Comparison of ENCODE assay signal across 8 mouse cellular contexts in the genomic region with DNA sequence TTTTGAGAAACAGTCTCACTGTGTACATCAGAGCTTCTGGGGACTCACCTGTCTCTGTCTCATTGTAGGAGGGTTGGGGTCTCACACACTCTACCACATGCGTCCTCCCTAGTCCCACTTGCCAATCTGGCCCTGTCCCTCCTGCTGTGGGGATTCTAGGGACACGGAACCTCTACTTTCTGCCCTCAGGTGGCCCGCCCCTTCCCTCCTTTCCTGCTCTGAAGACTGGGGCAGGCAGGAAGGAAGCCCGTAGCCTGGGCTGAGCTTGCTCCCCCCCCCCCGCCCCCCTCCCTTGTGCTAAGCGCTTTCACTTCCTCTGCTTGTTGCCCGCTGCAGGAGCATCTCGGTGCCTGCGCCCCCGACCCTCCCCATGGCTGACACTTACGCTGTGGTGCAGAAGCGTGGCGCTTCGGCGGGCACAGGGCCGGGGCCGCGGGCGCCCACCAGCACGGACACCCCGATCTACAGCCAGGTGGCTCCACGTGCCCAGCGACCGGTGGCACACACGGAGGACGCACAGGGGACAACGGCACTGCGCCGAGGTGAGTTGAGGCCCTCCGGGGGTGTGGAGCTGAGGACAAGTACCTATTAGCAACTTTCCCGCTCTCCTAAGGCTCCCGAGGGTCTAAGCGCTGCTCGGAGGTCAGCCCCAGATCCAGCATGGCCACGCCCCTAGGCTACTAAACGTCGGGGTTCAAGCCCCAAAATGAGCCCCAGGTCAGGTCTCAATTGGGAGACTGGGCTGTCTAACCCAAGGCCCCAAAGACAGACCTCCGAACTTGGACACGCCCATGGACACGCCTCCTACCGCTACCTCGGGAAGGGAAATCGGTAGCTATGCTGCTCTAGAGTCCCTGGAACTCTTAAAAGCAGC. TPM values are rescaled to one million over a fixed set of nuclear protein-coding genes. Genes with fewer than 3 reads are reported as not detected.
DNase-seq lines count a peak whose midpoint lies in the region; ATAC-seq and TF ChIP-seq lines count a peak whose summit lies in the region.

No protein-coding gene starts in this region.

- H3K9me3 ChIP-seq in ES-Bruce4 (replicated peaks; ENCODE audit: control insufficient read depth, insufficient read depth, low read length, poor library complexity, severe bottlenecking): no peaks in the 10 kb centered on the region
- H3K9me3 ChIP-seq in forebrain, embryonic 12.5 days: no peaks in the 10 kb centered on the region
- no peaks in the 10 kb centered on the region for H3K9me3 ChIP-seq in limb, embryonic 15.5 days
- no peaks in the 10 kb centered on the region for H3K9me3 ChIP-seq in midbrain, embryonic 14.5 days (ENCODE audit: control insufficient read depth, low read length)
- no peaks in the 10 kb centered on the region for H3K9me3 ChIP-seq in stomach, embryonic 16.5 days (replicated peaks; ENCODE audit: control insufficient read depth, low read length)

- under 1% methylated on average over 42 of the region's 43 CpGs for WGBS in forebrain, embryonic 12.5 days
- 1% methylated on average over 42 of the region's 43 CpGs for WGBS in limb, embryonic 15.5 days
- under 1% methylated on average over 42 of the region's 43 CpGs for WGBS in midbrain, embryonic 14.5 days
- under 1% methylated on average over 42 of the region's 43 CpGs for WGBS in stomach, embryonic 16.5 days

- TF ChIP-seq EP300 in ES-Bruce4 (IDR thresholded peaks at IDR 0.05; ENCODE audit: insufficient read depth, low read depth, low read length): no peak

- no peaks in the 10 kb centered on the region for H3K36me3 ChIP-seq in ES-Bruce4 (ENCODE audit: control insufficient read depth, insufficient read depth, low read length, poor library complexity, severe bottlenecking)
- no peaks in the 10 kb centered on the region for H3K36me3 ChIP-seq in forebrain, embryonic 12.5 days (replicated peaks)
- H3K36me3 ChIP-seq in limb, embryonic 15.5 days: no peaks in the 10 kb centered on the region
- H3K36me3 ChIP-seq in midbrain, embryonic 14.5 days (ENCODE audit: control insufficient read depth, insufficient read depth, low read length): no peaks in the 10 kb centered on the region
- no peaks in the 10 kb centered on the region for H3K36me3 ChIP-seq in stomach, embryonic 16.5 days (ENCODE audit: control insufficient read depth, insufficient read depth, low read length)

- no peak overlapping the region for H3K27ac ChIP-seq in ES-Bruce4 (ENCODE audit: insufficient read depth, low read length)
- H3K27ac ChIP-seq in forebrain, embryonic 12.5 days: no peak overlapping the region
- H3K27ac ChIP-seq in limb, embryonic 15.5 days: no peak overlapping the region
- no peak overlapping the region for H3K27ac ChIP-seq in midbrain, embryonic 14.5 days (replicated peaks; ENCODE audit: low read depth, low read length)
- H3K27ac ChIP-seq in stomach, embryonic 16.5 days (ENCODE audit: low read length): no peak overlapping the region

- peak; percentile 63; the same call in 1 of the 2 replicates for ATAC-seq in forebrain, embryonic 12.5 days (ENCODE audit: low FRiP score)
- ATAC-seq in hematopoietic stem cell, adult 5-6 weeks (replicated peaks in 1 of 2; ENCODE audit: insufficient read depth in 1 of 2, low FRiP score in 2 of 2, low TSS enrichment in 1 of 2, low read depth in 1 of 2, poor library complexity in 2 of 2, severe bottlenecking in 2 of 2): peak; percentile 82 to 83
- ATAC-seq in limb, embryonic 15.5 days (ENCODE audit: insufficient number of reproducible peaks, low FRiP score, low TSS enrichment, low read depth): peak; percentile 53
- peak; percentile 57 for ATAC-seq in midbrain, embryonic 14.5 days (ENCODE audit: low FRiP score, low TSS enrichment)
- ATAC-seq in stomach, embryonic 16.5 days (ENCODE audit: insufficient read depth, low FRiP score): peak; percentile 69

- peak; percentile 55 for DNase-seq in adrenal gland, adult 2 months
- peak; percentile 32 for DNase-seq in midbrain, embryonic 14.5 days
- DNase-seq in left cerebral cortex, adult 8-10 months (ENCODE audit: low spot score in 2 of 2): no peak

- TF ChIP-seq POLR2A in ES-Bruce4 (IDR thresholded peaks at IDR 0.05; ENCODE audit: insufficient read depth, low read length): no peak

- TF ChIP-seq CTCF in ES-Bruce4 (IDR thresholded peaks at IDR 0.05; ENCODE audit: low read depth, low read length): no peak

- H3K9ac ChIP-seq in ES-Bruce4 (ENCODE audit: low read depth, poor library complexity, severe bottlenecking): peak overlapping the region; percentile 28
- H3K9ac ChIP-seq in forebrain, embryonic 12.5 days: peak overlapping the region; percentile 57
- peak overlapping the region; percentile 52 for H3K9ac ChIP-seq in limb, embryonic 15.5 days
- H3K9ac ChIP-seq in midbrain, embryonic 14.5 days (replicated peaks; ENCODE audit: low read length): peak overlapping the region; percentile 44
- peak overlapping the region; percentile 74 for H3K9ac ChIP-seq in stomach, embryonic 16.5 days (ENCODE audit: low read length)

- peak overlapping the region; percentile 95 for H3K4me2 ChIP-seq in forebrain, embryonic 12.5 days
- peak overlapping the region; percentile 96 for H3K4me2 ChIP-seq in limb, embryonic 15.5 days
- H3K4me2 ChIP-seq in midbrain, embryonic 14.5 days (ENCODE audit: low read length): peak overlapping the region; percentile 84
- H3K4me2 ChIP-seq in stomach, embryonic 16.5 days (ENCODE audit: low read depth, low read length): peak overlapping the region; percentile 99

- peaks cover 8% of the 10 kb centered on the region for H3K4me1 ChIP-seq in ES-Bruce4 (ENCODE audit: control insufficient read depth, insufficient read depth, low read length)
- H3K4me1 ChIP-seq in forebrain, embryonic 12.5 days: peaks cover 8% of the 10 kb centered on the region
- peaks cover 16% of the 10 kb centered on the region for H3K4me1 ChIP-seq in limb, embryonic 15.5 days
- 0 out of 2 replicates have a peak, but pooled peaks cover 8% of the 10 kb centered on the region for H3K4me1 ChIP-seq in midbrain, embryonic 14.5 days (ENCODE audit: control insufficient read depth, insufficient read depth, low read length)
- peaks cover 7% of the 10 kb centered on the region; the same call in 1 of the 2 replicates for H3K4me1 ChIP-seq in stomach, embryonic 16.5 days (ENCODE audit: control insufficient read depth, insufficient read depth, low read length)

- peak overlapping the region; percentile 69 for H3K4me3 ChIP-seq in ES-Bruce4 (ENCODE audit: low read depth, low read length)
- H3K4me3 ChIP-seq in forebrain, embryonic 12.5 days (replicated peaks): peak overlapping the region; percentile 50
- H3K4me3 ChIP-seq in limb, embryonic 15.5 days: peak overlapping the region; percentile 57
- H3K4me3 ChIP-seq in midbrain, embryonic 14.5 days (replicated peaks; ENCODE audit: low read depth, low read length): peak overlapping the region; percentile 42
- H3K4me3 ChIP-seq in stomach, embryonic 16.5 days (replicated peaks; ENCODE audit: low read length): peak overlapping the region; percentile 66

- H3K27me3 ChIP-seq in ES-Bruce4 (ENCODE audit: control insufficient read depth, insufficient read depth, low read length, poor library complexity, severe bottlenecking): no peaks in the 10 kb centered on the region
- H3K27me3 ChIP-seq in forebrain, embryonic 12.5 days: peaks cover 48% of the 10 kb centered on the region
- peaks cover 9% of the 10 kb centered on the region for H3K27me3 ChIP-seq in limb, embryonic 15.5 days
- H3K27me3 ChIP-seq in midbrain, embryonic 14.5 days (ENCODE audit: control insufficient read depth, insufficient read depth, low read length): peaks cover 18% of the 10 kb centered on the region; the same call in 1 of the 2 replicates
- no peaks in the 10 kb centered on the region for H3K27me3 ChIP-seq in stomach, embryonic 16.5 days (ENCODE audit: control insufficient read depth, insufficient read depth, low read length)

RNA-seq across cellular contexts. Expression of a gene that starts 13.1 kb away (rescaled TPM):
- 3.2 and 5.6 TPM in 2 replicates for polyA plus RNA-seq in ES-Bruce4 (2011; ENCODE audit: insufficient read depth, insufficient read length, low read depth, missing spikeins)
- 1 to 10 TPM; 2.8 to 3.3 TPM for total RNA-seq in adrenal gland, adult 2 months (2021)
- 71.5 and 109 TPM in 2 replicates for polyA plus RNA-seq in adrenal gland, adult 2 months (2012; rRNA removed)
- 3.3 and 5.4 TPM in 2 replicates for polyA plus RNA-seq in forebrain, embryonic 12.5 days (2016; fragmentation: Nextera tagmentation; extraction: Ambion mirVana)
- total RNA-seq in hematopoietic stem cell, adult 5-6 weeks (2017): 186 and 621 TPM in 2 replicates
- 17.4 TPM in 2 replicates for polyA plus RNA-seq in limb, embryonic 15.5 days (2015; fragmentation: Nextera tagmentation; extraction: Ambion mirVana)
- 3.0 and 4.0 TPM in 2 replicates for polyA plus RNA-seq in midbrain, embryonic 14.5 days (2014; fragmentation: Nextera tagmentation; extraction: Ambion mirVana)
- polyA plus RNA-seq in stomach, embryonic 16.5 days (2015; fragmentation: Nextera tagmentation; extraction: Ambion mirVana): 23.7 and 27.5 TPM in 2 replicates
- total RNA-seq in left cerebral cortex, adult 8-10 months (2022): 10 to 100 TPM in 2 of 4 experiments, 1 to 10 TPM in 2; 3.4 to 11.1 (median 7.3) TPM

RNA-seq across cellular contexts. Expression of a gene that starts 25.5 kb away (rescaled TPM):
- not detected in 2 replicates for polyA plus RNA-seq in ES-Bruce4 (2011; ENCODE audit: insufficient read depth, insufficient read length, low read depth, missing spikeins)
- total RNA-seq in adrenal gland, adult 2 months (2021): not detected
- polyA plus RNA-seq in adrenal gland, adult 2 months (2012; rRNA removed): not detected in 2 replicates
- not detected in 2 replicates for polyA plus RNA-seq in forebrain, embryonic 12.5 days (2016; fragmentation: Nextera tagmentation; extraction: Ambion mirVana)
- 0.40 TPM in 1 of 2 replicates, not detected in the other for total RNA-seq in hematopoietic stem cell, adult 5-6 weeks (2017)
- polyA plus RNA-seq in limb, embryonic 15.5 days (2015; fragmentation: Nextera tagmentation; extraction: Ambion mirVana): not detected in 2 replicates
- not detected in 2 replicates for polyA plus RNA-seq in midbrain, embryonic 14.5 days (2014; fragmentation: Nextera tagmentation; extraction: Ambion mirVana)
- polyA plus RNA-seq in stomach, embryonic 16.5 days (2015; fragmentation: Nextera tagmentation; extraction: Ambion mirVana): not detected in 2 replicates
- total RNA-seq in left cerebral cortex, adult 8-10 months (2022): not detected

RNA-seq across cellular contexts. Expression of a gene that starts 33.0 kb away (rescaled TPM):
- 42.2 and 49.2 TPM in 2 replicates for polyA plus RNA-seq in ES-Bruce4 (2011; ENCODE audit: insufficient read depth, insufficient read length, low read depth, missing spikeins)
- total RNA-seq in adrenal gland, adult 2 months (2021): 10 to 100 TPM; 60.7 to 76.7 TPM
- polyA plus RNA-seq in adrenal gland, adult 2 months (2012; rRNA removed): 36.1 and 38.1 TPM in 2 replicates
- polyA plus RNA-seq in forebrain, embryonic 12.5 days (2016; fragmentation: Nextera tagmentation; extraction: Ambion mirVana): 71.8 and 81.3 TPM in 2 replicates
- total RNA-seq in hematopoietic stem cell, adult 5-6 weeks (2017): 23.6 and 36.7 TPM in 2 replicates
- 77.1 and 77.4 TPM in 2 replicates for polyA plus RNA-seq in limb, embryonic 15.5 days (2015; fragmentation: Nextera tagmentation; extraction: Ambion mirVana)
- 52.3 and 61.1 TPM in 2 replicates for polyA plus RNA-seq in midbrain, embryonic 14.5 days (2014; fragmentation: Nextera tagmentation; extraction: Ambion mirVana)
- 74.1 and 86.2 TPM in 2 replicates for polyA plus RNA-seq in stomach, embryonic 16.5 days (2015; fragmentation: Nextera tagmentation; extraction: Ambion mirVana)
- total RNA-seq in left cerebral cortex, adult 8-10 months (2022): 10 to 100 TPM; 29.7 to 36.0 (median 33.1) TPM

RNA-seq across cellular contexts. Expression of a gene that starts 33.2 kb away (rescaled TPM):
- 15.5 and 15.6 TPM in 2 replicates for polyA plus RNA-seq in ES-Bruce4 (2011; ENCODE audit: insufficient read depth, insufficient read length, low read depth, missing spikeins)
- total RNA-seq in adrenal gland, adult 2 months (2021): 10 to 100 TPM; 13.5 to 16.6 TPM
- 14.0 and 16.6 TPM in 2 replicates for polyA plus RNA-seq in adrenal gland, adult 2 months (2012; rRNA removed)
- polyA plus RNA-seq in forebrain, embryonic 12.5 days (2016; fragmentation: Nextera tagmentation; extraction: Ambion mirVana): 68.9 and 69.8 TPM in 2 replicates
- 49.9 and 52.8 TPM in 2 replicates for total RNA-seq in hematopoietic stem cell, adult 5-6 weeks (2017)
- 61.3 and 65.8 TPM in 2 replicates for polyA plus RNA-seq in limb, embryonic 15.5 days (2015; fragmentation: Nextera tagmentation; extraction: Ambion mirVana)
- polyA plus RNA-seq in midbrain, embryonic 14.5 days (2014; fragmentation: Nextera tagmentation; extraction: Ambion mirVana): 65.5 and 67.2 TPM in 2 replicates
- polyA plus RNA-seq in stomach, embryonic 16.5 days (2015; fragmentation: Nextera tagmentation; extraction: Ambion mirVana): 52.6 and 55.0 TPM in 2 replicates
- 10 to 100 TPM; 15.5 to 19.7 (median 17.9) TPM for total RNA-seq in left cerebral cortex, adult 8-10 months (2022)

Comparison
In these comparisons a context has a peak if more than half of its experiments do, and no peak if none do; other contexts are left out.
1. DNase-seq: peak in adrenal gland, adult 2 months (single experiment) and midbrain, embryonic 14.5 days (single experiment); none in left cerebral cortex, adult 8-10 months (0 of 2).
2. Peak in every context shown above with its lines, with median percentiles within 50 percentile points of each other: H3K4me3 ChIP-seq, H3K9ac ChIP-seq, ATAC-seq and H3K4me2 ChIP-seq.